Mouse (Mus musculus) bone marrow, adult 2 months (tissue): Measurements from ENCODE around the gene Colgalt1. TPM values are rescaled to one million over a fixed set of nuclear protein-coding genes. Genes with fewer than 3 reads are reported as not detected.

Source experiments
- H3K27ac ChIP-seq: fragments of 200-500 bp; 2 replicates; pipeline ENCODE4 v1.5.1; 2012; ENCODE audit warnings: low read depth, mild to moderate bottlenecking, control low read depth, inconsistent platforms, low read length; ENCODE audit not compliant: control insufficient read depth, poor library complexity, insufficient read depth
- H3K4me1 ChIP-seq: fragments of 200-500 bp; 2 replicates; pipeline ENCODE4 v1.6.1; 2011; ENCODE audit warnings: low read length; ENCODE audit not compliant: control insufficient read depth, insufficient read depth
- H3K4me3 ChIP-seq: fragments of 200-500 bp; replicated peaks from 2 replicates; pipeline ENCODE3; 2011; ENCODE audit warnings: mild to moderate bottlenecking, low read depth, low read length, control low read depth; ENCODE audit not compliant: control insufficient read depth
- CTCF ChIP-seq: fragments of 200-500 bp; IDR thresholded peaks from 2 replicates; pipeline ENCODE4 v1.5.1; 2011; ENCODE audit warnings: low read length, control low read depth; ENCODE audit not compliant: control insufficient read depth, insufficient read depth
- POLR2A ChIP-seq: fragments of 200-500 bp; IDR thresholded peaks from 2 replicates; pipeline ENCODE4 v1.6.1; 2011; ENCODE audit warnings: low read depth, mild to moderate bottlenecking, control low read depth, low read length, borderline replicate concordance; ENCODE audit not compliant: control insufficient read depth
- WGBS: fragments of 180-500 bp; shearing (Covaris S2); methylation state at CpG from one replicate; pipeline ENCODE4 v1.1.7; 2018; 5-methylcytosine and 5-hydroxymethylcytosine counted together
- polyA plus RNA-seq: library from polyadenylated mRNA; stranded (reverse); fragments of >200 nt; gene quantifications from 2 replicates; pipeline ENCODE4 v1.2.4, GENCODE M21; 2011; ENCODE audit warnings: low replicate concordance; ENCODE audit not compliant: missing spikeins, insufficient read depth, insufficient read length

Colgalt1 gene
- 31.8 and 53.0 TPM in 2 replicates for polyA plus RNA-seq

GRCm38 (mm10) chr8:71610822-71611651, at the start of gene Colgalt1:
Gene Colgalt1, plus strand, starts transcription at chr8:71610998.
- no peak for TF ChIP-seq CTCF
- TF ChIP-seq POLR2A: peak; percentile 71; the same call in 1 of the 2 replicates
- peak within 1 kb of the TSS; percentile 94 for H3K27ac ChIP-seq
- H3K4me1 ChIP-seq: peaks cover 12% of the 10 kb centered on the region
- under 1% methylated on average over 82 of the region's 82 CpGs for WGBS
- peak within 1 kb of the TSS; percentile 86 for H3K4me3 ChIP-seq

- 3% methylated on average over 15 of the region's 15 CpGs for WGBS
- H3K27ac ChIP-seq: no peak overlapping the region
- TF ChIP-seq CTCF (peak; percentile 95), POLR2A (no peak)
These were observed 49.4 kb upstream of the Colgalt1 start for GRCm38 (mm10) chr8:71561401-71561800.

GRCm38 (mm10) chr8:71562751-71563150, 48.0 kb upstream of the Colgalt1 start:
- no peak overlapping the region for H3K4me3 ChIP-seq
- under 1% methylated on average over 33 of the region's 33 CpGs for WGBS
- no peak for TF ChIP-seq POLR2A
- TF ChIP-seq CTCF: peak; percentile 70
- no peaks in the 10 kb centered on the region for H3K4me1 ChIP-seq
- no peak overlapping the region for H3K27ac ChIP-seq

More at GRCm38 (mm10) chr8:71561401-71561800, 49.4 kb upstream of the Colgalt1 start:
- no peaks in the 10 kb centered on the region for H3K4me1 ChIP-seq
- H3K4me3 ChIP-seq: no peak overlapping the region

GRCm38 (mm10) chr8:71563992-71564391, 46.8 kb upstream of the Colgalt1 start:
- TF ChIP-seq POLR2A (no peak), CTCF (0 out of 2 replicates have a peak, but pooled peaks have one; percentile 3)
- no peak overlapping the region for H3K4me3 ChIP-seq
- no peaks in the 10 kb centered on the region for H3K4me1 ChIP-seq
- 74% methylated on average over 4 of the region's 4 CpGs for WGBS
- H3K27ac ChIP-seq: no peak overlapping the region

- Histone ChIP-seq H3K27ac (no peak within 1 kb of the TSS), H3K4me1 (peaks cover 3% of the 10 kb centered on the region), H3K4me3 (no peak within 1 kb of the TSS)
- TF ChIP-seq POLR2A: no peak
- no peak for TF ChIP-seq CTCF
- WGBS: 80% methylated on average over 3 of the region's 3 CpGs
These were observed 44.3 kb upstream of the Colgalt1 start, which contains the start of gene Nxnl1 for GRCm38 (mm10) chr8:71566501-71566900. Gene Nxnl1, minus strand, starts transcription at chr8:71566601.

GRCm38 (mm10) chr8:71567587-71567986, 43.2 kb upstream of the Colgalt1 start:
- Histone ChIP-seq H3K4me1 (peaks cover 3% of the 10 kb centered on the region), H3K27ac (no peak overlapping the region), H3K4me3 (no peak overlapping the region)
- TF ChIP-seq POLR2A (no peak), CTCF (no peak)
- 79% methylated on average over 7 of the region's 7 CpGs for WGBS

- Histone ChIP-seq H3K4me1 (peaks cover 3% of the 10 kb centered on the region), H3K4me3 (peak within 1 kb of the TSS; percentile 79), H3K27ac (no peak within 1 kb of the TSS)
- 41% methylated on average over 13 of the region's 13 CpGs for WGBS
- TF ChIP-seq POLR2A (no peak), CTCF (no peak)
These were observed 42.3 kb upstream of the Colgalt1 start, which contains the start of gene Slc27a1 for GRCm38 (mm10) chr8:71568387-71568937. Gene Slc27a1, plus strand, starts transcription at chr8:71568882.

GRCm38 (mm10) chr8:71568941-71569340, 41.9 kb upstream of the Colgalt1 start:
- TF ChIP-seq POLR2A: no peak
- 69% methylated on average over 6 of the region's 6 CpGs for WGBS
- H3K4me1 ChIP-seq: peaks cover 3% of the 10 kb centered on the region
- no peak overlapping the region for H3K27ac ChIP-seq
- no peak overlapping the region for H3K4me3 ChIP-seq
